Mouse (Mus musculus) ES-CJ7 (cell line): ENCODE results near the gene Dynlt1c.
A peak's percentile ranks its signal among the peaks of the same experiment; 100 is the strongest.
"Not testable (repeated sequence)": the region's sequence is repeated elsewhere in the genome, so short reads cannot be mapped to it uniquely, and the experiment has no call there.

Source experiments
- DNase-seq: peaks from one replicate; pipeline ENCODE4 v3.0.0; 2011; ENCODE audit warnings: low read depth, low spot score

Gene Dynlt1c

GRCm38 (mm10) chr17:6601204-6601911 lies at the start of gene Dynlt1c:
Gene Dynlt1c, plus strand, starts transcription at chr17:6601671.
- peak; percentile 93 for DNase-seq

GRCm38 (mm10) chr17:6553798-6554197 lies 47.7 kb upstream of the Dynlt1c start:
- DNase-seq: not testable (repeated sequence)

- not testable (repeated sequence) for DNase-seq
These were observed 47.2 kb upstream of the Dynlt1c start for GRCm38 (mm10) chr17:6554243-6554642.

- DNase-seq: not testable (repeated sequence)
These were observed 41.9 kb upstream of the Dynlt1c start for GRCm38 (mm10) chr17:6559447-6560133.

GRCm38 (mm10) chr17:6564866-6565265 lies 36.6 kb upstream of the Dynlt1c start:
- DNase-seq: not testable (repeated sequence)

- DNase-seq: not testable (repeated sequence)
These were observed 33.6 kb upstream of the Dynlt1c start for GRCm38 (mm10) chr17:6567908-6568307.

GRCm38 (mm10) chr17:6571296-6571695 lies 30.2 kb upstream of the Dynlt1c start:
- not testable (repeated sequence) for DNase-seq

- DNase-seq: peak; percentile 21
These were observed 29.3 kb upstream of the Dynlt1c start for GRCm38 (mm10) chr17:6572202-6572601.

- DNase-seq: not testable (repeated sequence)
These were observed 26.1 kb upstream of the Dynlt1c start for GRCm38 (mm10) chr17:6575376-6575775.

GRCm38 (mm10) chr17:6588672-6589071 lies 12.8 kb upstream of the Dynlt1c start:
- DNase-seq: not testable (repeated sequence)

- DNase-seq: not testable (repeated sequence)
These were observed 9.4 kb upstream of the Dynlt1c start for GRCm38 (mm10) chr17:6592109-6592508.

- not testable (repeated sequence) for DNase-seq
These were observed 7.6 kb upstream of the Dynlt1c start for GRCm38 (mm10) chr17:6593896-6594295.

- not testable (repeated sequence) for DNase-seq
These were observed 5.5 kb upstream of the Dynlt1c start for GRCm38 (mm10) chr17:6595776-6596497.

GRCm38 (mm10) chr17:6598356-6598755 lies 3.1 kb upstream of the Dynlt1c start:
- DNase-seq: not testable (repeated sequence)

- DNase-seq: not testable (repeated sequence)
These were observed 1.1 kb upstream of the Dynlt1c start for GRCm38 (mm10) chr17:6600216-6600911.

GRCm38 (mm10) chr17:6602205-6602604 lies 734 bp downstream of the Dynlt1c start:
- DNase-seq: not testable (repeated sequence)

GRCm38 (mm10) chr17:6605347-6605746 lies 3.9 kb downstream of the Dynlt1c start:
- DNase-seq: peak; percentile 42

GRCm38 (mm10) chr17:6613524-6613923 lies 12.1 kb downstream of the Dynlt1c start:
- not testable (repeated sequence) for DNase-seq

- DNase-seq: not testable (repeated sequence)
These were observed 12.8 kb downstream of the Dynlt1c start for GRCm38 (mm10) chr17:6614316-6614715.

- DNase-seq: not testable (repeated sequence)
These were observed 15.3 kb downstream of the Dynlt1c start for GRCm38 (mm10) chr17:6616731-6617130.

- DNase-seq: not testable (repeated sequence)
These were observed 16.4 kb downstream of the Dynlt1c start for GRCm38 (mm10) chr17:6617689-6618400.
